In the genomic region with DNA sequence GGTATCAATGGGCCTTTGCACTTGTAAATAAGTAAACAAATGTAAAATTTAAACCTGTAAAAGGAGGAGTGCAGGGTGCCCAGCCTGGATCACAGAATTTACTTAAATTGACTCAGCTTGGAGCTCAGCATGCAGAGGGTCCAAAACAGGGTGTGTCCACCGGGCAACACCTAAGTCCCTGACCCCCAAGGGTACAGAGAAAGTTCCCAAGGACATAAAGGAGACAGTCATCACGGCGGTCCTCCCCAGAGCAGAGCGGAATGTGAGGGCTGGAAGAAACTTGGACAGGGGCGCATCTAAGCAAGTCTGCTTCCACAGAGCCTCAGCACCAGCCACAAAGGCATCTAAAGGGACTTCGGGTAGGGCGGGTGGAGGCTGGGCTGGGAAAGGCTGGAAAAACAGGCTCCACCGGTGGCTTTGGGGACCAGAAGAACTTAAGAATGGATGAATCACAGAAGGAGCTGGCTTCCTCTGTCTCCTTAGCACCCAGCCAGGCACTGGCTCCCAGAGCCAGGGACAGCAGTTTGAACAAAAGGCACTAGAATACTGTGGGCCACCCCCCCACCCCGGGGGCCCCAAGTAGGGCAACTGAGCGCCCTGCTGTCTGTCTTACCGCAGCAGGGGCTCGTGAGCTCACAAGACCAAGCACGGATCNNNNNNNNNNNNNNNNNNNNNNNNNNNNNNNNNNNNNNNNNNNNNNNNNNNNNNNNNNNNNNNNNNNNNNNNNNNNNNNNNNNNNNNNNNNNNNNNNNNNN, we compare ENCODE assay signal across 11 mouse cellular contexts. TPM values are rescaled to one million over a fixed set of nuclear protein-coding genes. Genes with fewer than 3 reads are reported as not detected.
DNase-seq lines count a peak whose midpoint lies in the region; ATAC-seq lines count a peak whose summit lies in the region.
"Had no signal": no experiment of that assay in that cellular context is flagged by ENCODE, and none has a peak within 500 bp of the region (broad histone marks: within the 10 kb centered on the region; RNA-seq: fewer than 3 reads in every experiment).

No protein-coding gene starts in this region.

- WGBS in heart, embryonic 16.5 days: 25% methylated on average over 13 of the region's 13 CpGs
- 51% methylated on average over 13 of the region's 13 CpGs for WGBS in neural tube, embryonic 13.5 days
- WGBS in limb, embryonic 10.5 days: 37% methylated on average over 13 of the region's 13 CpGs

- H3K9ac ChIP-seq in heart, embryonic 16.5 days (ENCODE audit: low read length): peak overlapping the region; percentile 41
- 0 out of 2 replicates have a peak overlapping the region, but pooled peaks have one; percentile 26 for H3K9ac ChIP-seq in neural tube, embryonic 13.5 days

- H3K4me1 ChIP-seq in heart, embryonic 16.5 days (ENCODE audit: control insufficient read depth, insufficient read depth, low read length): peaks cover 29% of the 10 kb centered on the region
- H3K4me1 ChIP-seq in neural tube, embryonic 13.5 days (replicated peaks): peaks cover 16% of the 10 kb centered on the region
- peaks cover 36% of the 10 kb centered on the region for H3K4me1 ChIP-seq in limb, embryonic 10.5 days

- H3K36me3 ChIP-seq in heart, embryonic 16.5 days (ENCODE audit: control insufficient read depth, insufficient read depth): no peaks in the 10 kb centered on the region
- H3K36me3 ChIP-seq in neural tube, embryonic 13.5 days: no peaks in the 10 kb centered on the region
- no peaks in the 10 kb centered on the region for H3K36me3 ChIP-seq in limb, embryonic 10.5 days

- no peak overlapping the region for H3K4me2 ChIP-seq in heart, embryonic 16.5 days (ENCODE audit: low read depth, low read length)
- H3K4me2 ChIP-seq in neural tube, embryonic 13.5 days: no peak overlapping the region

- no peak for DNase-seq in heart, adult 18-20 months
- no peak for DNase-seq in neural tube, embryonic 10.5 days (ENCODE audit: extremely low spot score, low spot score)
- no peak for DNase-seq in limb, embryonic 10.5 days (ENCODE audit: low spot score)
- peak; percentile 69 for DNase-seq in urinary bladder, postnatal 25 days (ENCODE audit: low spot score)
- no peak for DNase-seq in adrenal gland, adult 18-20 months (ENCODE audit: low spot score in 2 of 2)
- DNase-seq: adrenal gland, postnatal 10 days; cerebellum, adult 9-10 months had no signal

- ATAC-seq in heart, embryonic 16.5 days (replicated peaks; ENCODE audit: extremely low read depth, insufficient read depth, low FRiP score): no peak
- ATAC-seq in neural tube, embryonic 13.5 days (ENCODE audit: low read depth): no peak
- ATAC-seq in monocyte, adult 5-6 weeks (replicated peaks; ENCODE audit: insufficient number of reproducible peaks, low FRiP score, low TSS enrichment, poor library complexity, severe bottlenecking): no peak
- ATAC-seq: midbrain, embryonic 16.5 days had no signal

- H3K9me3 ChIP-seq in heart, embryonic 16.5 days (replicated peaks; ENCODE audit: control insufficient read depth, low read length): no peaks in the 10 kb centered on the region
- H3K9me3 ChIP-seq in neural tube, embryonic 13.5 days: no peaks in the 10 kb centered on the region
- no peaks in the 10 kb centered on the region for H3K9me3 ChIP-seq in limb, embryonic 10.5 days (replicated peaks)

- H3K27me3 ChIP-seq in heart, embryonic 16.5 days (ENCODE audit: control insufficient read depth, insufficient read depth, low read length): no peaks in the 10 kb centered on the region
- H3K27me3 ChIP-seq in neural tube, embryonic 13.5 days: no peaks in the 10 kb centered on the region
- H3K27me3 ChIP-seq in limb, embryonic 10.5 days (ENCODE audit: low read depth, poor library complexity, severe bottlenecking): no peaks in the 10 kb centered on the region

- H3K4me3 ChIP-seq in heart, embryonic 16.5 days (ENCODE audit: low read length): no peak overlapping the region
- H3K4me3 ChIP-seq in neural tube, embryonic 13.5 days: no peak overlapping the region
- H3K4me3 ChIP-seq in limb, embryonic 10.5 days: no peak overlapping the region

- peak overlapping the region; percentile 35; the same call in 1 of the 2 replicates for H3K27ac ChIP-seq in heart, embryonic 16.5 days (ENCODE audit: low read length)
- H3K27ac ChIP-seq in neural tube, embryonic 13.5 days (replicated peaks): no peak overlapping the region
- peak overlapping the region; percentile 64; the same call in 1 of the 2 replicates for H3K27ac ChIP-seq in limb, embryonic 10.5 days

RNA-seq across cellular contexts. Expression of a gene that starts 10.2 kb away (rescaled TPM):
- 5.8 and 6.5 TPM in 2 replicates for polyA plus RNA-seq in heart, embryonic 16.5 days (2015; fragmentation: Nextera tagmentation; extraction: Ambion mirVana)
- 1 to 10 TPM; 2.8 to 3.1 TPM for total RNA-seq in heart, adult 18-20 months (2021)
- 18.9 and 19.0 TPM in 2 replicates for polyA plus RNA-seq in neural tube, embryonic 13.5 days (2015; fragmentation: Nextera tagmentation; extraction: Ambion mirVana)
- 8.8 and 9.3 TPM in 2 replicates for polyA plus RNA-seq in limb, embryonic 10.5 days (2016; fragmentation: Nextera tagmentation; extraction: Ambion mirVana)
- not detected in 3 replicates for total RNA-seq in monocyte, adult 5-6 weeks (2017)
- total RNA-seq in adrenal gland, adult 18-20 months (2021): 10 to 100 TPM; 11.1 to 18.6 TPM
